Mouse (Mus musculus) adrenal gland (tissue): ENCODE measurements around the gene Gm10409.
"Not testable (repeated sequence)": the region's sequence is repeated elsewhere in the genome, so short reads cannot be mapped to it uniquely, and the experiment has no call there.

Experiments
- intact Hi-C: fragments of 180-260 bp; cut with DNase I; formaldehyde crosslinking; loops from one replicate; pipeline ENCODE4 v1.15.1; 2025
- long read RNA-seq, 2 experiments: library from polyadenylated mRNA; unstranded; transcript quantifications; one replicate each; pipeline ENCODE4 v2.0.0; 2020; ENCODE audit warnings: borderline replicate concordance in 1 of 2; ENCODE audit not compliant: insufficient replicate concordance in 1 of 2

Gm10409 gene
- long read RNA-seq, experiment 1 = 0 reads
- long read RNA-seq, experiment 2 = 0 reads

DNA sequence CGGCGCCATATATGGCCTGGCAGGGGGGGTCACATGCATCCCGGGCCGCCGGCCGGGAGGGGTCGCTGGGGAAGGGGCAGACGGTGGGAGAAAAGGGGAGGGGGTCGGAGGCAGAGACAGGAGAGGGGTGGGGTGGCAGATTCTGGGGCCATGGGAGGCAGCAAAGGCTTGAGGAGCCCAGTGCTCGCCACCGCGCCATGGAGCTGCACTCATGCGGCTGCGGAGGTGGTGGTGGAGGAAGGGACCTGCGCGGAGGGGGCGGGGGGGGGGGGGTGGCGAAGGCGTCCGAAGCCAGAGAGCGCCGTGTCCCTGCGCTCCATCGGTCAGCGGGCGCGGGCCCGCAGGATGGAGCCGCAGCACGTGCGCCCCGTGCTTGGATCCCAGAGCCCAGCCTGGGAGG is at the start of gene Gm10409:
TSS of gene Gm10409 (plus strand) at position 301 of the 400 bp plus-strand sequence.
- intact Hi-C loops = not testable (repeated sequence)

DNA sequence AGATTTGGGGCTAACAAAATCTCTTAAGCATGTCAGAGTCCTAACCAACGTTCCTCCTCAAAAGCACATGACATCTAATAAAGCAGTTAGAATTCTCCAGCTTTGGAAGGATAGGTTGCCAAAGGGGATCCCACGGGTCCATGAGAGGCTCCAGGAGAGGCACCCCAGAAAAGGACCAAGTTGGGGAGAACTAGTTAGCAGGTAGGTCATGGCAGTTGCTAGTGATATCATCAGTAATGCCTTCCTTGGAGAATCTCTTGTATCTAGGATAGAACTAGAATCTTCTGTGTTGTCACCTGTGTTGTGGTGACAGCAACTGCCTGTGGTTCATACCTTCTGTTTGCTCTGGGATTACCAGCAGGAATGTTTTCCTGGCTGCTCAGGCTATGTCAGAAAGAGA is 17.6 kb upstream of the Gm10409 start, which contains the start of gene Gm10413:
TSS of gene Gm10413 (plus strand) at position 301 of the 400 bp plus-strand sequence.
- intact Hi-C loops = not testable (repeated sequence)

DNA sequence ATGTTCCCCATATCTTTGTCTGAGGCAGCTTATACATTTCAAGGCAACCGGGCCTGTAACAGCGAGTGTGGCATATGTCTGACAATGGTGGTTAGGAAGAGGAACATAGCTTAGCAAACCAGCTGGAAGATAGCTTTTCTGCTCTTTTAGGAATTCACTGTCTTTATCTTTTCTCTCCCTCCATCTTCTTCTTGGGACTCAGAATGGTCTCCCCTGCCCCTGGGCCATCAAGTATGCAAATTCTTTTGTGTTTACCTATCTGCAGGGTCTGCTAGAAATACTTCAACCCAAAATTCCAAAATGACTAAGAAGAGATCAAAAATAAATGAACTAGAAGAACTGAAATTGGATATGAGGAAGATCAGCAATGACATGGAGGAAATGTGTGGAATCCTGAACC is 15.4 kb downstream of the Gm10409 start, which contains the start of gene Gm3005:
TSS of gene Gm3005 (plus strand) at position 301 of the 400 bp plus-strand sequence.
- intact Hi-C loops = not testable (repeated sequence)

DNA sequence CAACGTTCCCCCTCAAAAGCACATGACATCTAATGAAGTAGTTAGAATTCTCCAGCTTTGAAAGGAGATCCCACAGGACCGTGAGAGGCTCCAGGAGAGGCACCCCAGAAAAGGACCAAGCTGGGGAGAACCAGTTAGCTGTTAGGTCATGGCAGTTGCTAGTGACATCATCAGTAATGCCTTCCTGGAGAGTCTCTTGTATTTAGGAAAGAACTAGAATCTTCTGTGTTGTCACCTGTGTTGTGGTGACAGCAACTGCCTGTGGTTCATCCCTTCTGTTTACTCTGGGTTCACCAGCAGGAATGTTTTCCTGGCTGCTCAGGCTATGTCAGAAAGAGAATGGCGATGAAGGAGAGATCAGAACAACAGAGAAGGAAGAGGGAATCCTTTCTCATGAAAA is 36.7 kb downstream of the Gm10409 start, which contains the start of gene Gm10408:
TSS of gene Gm10408 (plus strand) at position 301 of the 400 bp plus-strand sequence.
- intact Hi-C loops = not testable (repeated sequence)
